ENCODE assay signal across 8 mouse cellular contexts in the genomic region with DNA sequence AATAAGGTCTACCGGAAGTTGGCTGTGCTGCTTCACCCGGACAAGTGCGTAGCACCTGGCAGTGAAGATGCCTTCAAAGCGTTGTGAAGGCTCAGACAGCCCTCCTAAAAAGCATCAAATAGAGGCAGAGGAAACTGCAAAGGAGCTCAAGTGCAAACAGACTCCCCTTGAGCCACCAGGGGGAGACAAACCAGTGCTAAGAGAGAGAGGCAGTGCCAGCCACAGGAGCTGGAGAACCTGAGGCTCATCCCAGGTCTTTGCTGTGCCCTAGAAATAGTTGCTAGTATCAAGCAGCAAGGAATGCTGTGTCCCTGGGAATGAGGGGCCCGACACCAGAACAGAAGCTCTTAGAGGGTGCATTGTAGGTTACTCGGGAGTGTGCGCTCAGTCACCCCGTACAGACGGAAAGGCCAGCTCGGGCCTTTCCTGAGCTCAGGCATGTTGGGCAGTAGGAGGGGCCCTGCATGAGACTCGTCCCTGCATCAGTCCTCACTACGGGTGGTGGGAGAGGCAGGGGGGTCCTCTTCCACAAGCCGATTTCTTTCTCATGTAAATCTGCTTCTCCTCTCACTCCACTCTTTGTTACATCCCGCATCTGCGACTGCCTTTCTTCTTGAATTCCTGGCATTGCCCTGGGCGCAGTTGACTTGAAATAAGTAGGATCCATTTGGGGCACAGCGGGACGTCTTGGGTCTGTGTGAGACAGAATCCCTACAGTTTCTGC. TPM values are rescaled to one million over a fixed set of nuclear protein-coding genes. Genes with fewer than 3 reads are reported as not detected.
DNase-seq lines count a peak whose midpoint lies in the region; TF ChIP-seq lines count a peak whose summit lies in the region.

No protein-coding gene starts in this region.

- H3K36me3 ChIP-seq in E14TG2a.4 (ENCODE audit: insufficient read depth, low read length), result no peaks in the 10 kb centered on the region
- H3K36me3 ChIP-seq in forebrain, embryonic 10.5 days (replicated peaks), result no peaks in the 10 kb centered on the region

- peak overlapping the region; percentile 62 for H3K27ac ChIP-seq in forebrain, embryonic 10.5 days

- intact Hi-C loops in heart, postnatal 36 days (cut with DNase I), result loop anchor here (1.0 to 5.0 kb wide), 3 partner anchors 63 to 143 kb away; no protein-coding TSS in a partner anchor

- peaks cover 38% of the 10 kb centered on the region for H3K4me1 ChIP-seq in E14TG2a.4 (replicated peaks; ENCODE audit: low read depth, low read length)
- peaks cover 11% of the 10 kb centered on the region for H3K4me1 ChIP-seq in forebrain, embryonic 10.5 days
- no peaks in the 10 kb centered on the region for H3K4me1 ChIP-seq in lung, adult 2 months (ENCODE audit: control insufficient read depth, insufficient read depth, low read length)

- DNase-seq in c-Kit-positive CD71-negative TER-119-negative erythroid progenitor cells, embryonic 14.5 days (ENCODE audit: low read depth), result peak; percentile 57
- peak; percentile 78 for DNase-seq in forebrain, embryonic 10.5 days (ENCODE audit: extremely low spot score, low spot score)
- DNase-seq in heart, postnatal 36 days, result peak; percentile 41 to 63
- DNase-seq in layer of hippocampus, adult 18-20 months (ENCODE audit: low spot score in 2 of 2), result peak; percentile 59 to 83
- DNase-seq in lung, adult 2 months, result peak; percentile 51
- DNase-seq in ovary, adult 18-20 months (ENCODE audit: low spot score), result peak; percentile 15
- DNase-seq in thymus, adult 18-20 months, result peak; percentile 34 to 61

- H3K4me3 ChIP-seq in E14TG2a.4 (replicated peaks; ENCODE audit: low read length), result peak overlapping the region; percentile 45
- H3K4me3 ChIP-seq in forebrain, embryonic 10.5 days, result peak overlapping the region; percentile 44
- H3K4me3 ChIP-seq in lung, adult 2 months (replicated peaks; ENCODE audit: extremely low read depth, low read depth, low read length), result no peak overlapping the region

- WGBS in forebrain, embryonic 10.5 days, result 12% methylated on average over 18 of the region's 18 CpGs
- WGBS in lung, adult 2 months, result 31% methylated on average over 18 of the region's 18 CpGs

- peak; percentile 79 for TF ChIP-seq CTCF in E14TG2a.4 (conservative IDR thresholded peaks at IDR 0.05; ENCODE audit: low read length)
- peak; percentile 74 for TF ChIP-seq CTCF in lung, adult 2 months (IDR thresholded peaks at IDR 0.05; ENCODE audit: insufficient read depth, low read length)

- no peak for TF ChIP-seq POLR2A in lung, adult 2 months (IDR thresholded peaks at IDR 0.05; ENCODE audit: borderline replicate concordance, extremely low read depth, low read depth, low read length)

- H3K27me3 ChIP-seq in E14TG2a.4 (ENCODE audit: insufficient read depth, low read length), result peaks cover 3% of the 10 kb centered on the region; the same call in 1 of the 2 replicates
- no peaks in the 10 kb centered on the region for H3K27me3 ChIP-seq in forebrain, embryonic 10.5 days (ENCODE audit: poor library complexity, severe bottlenecking)

- H3K9me3 ChIP-seq in E14TG2a.4 (ENCODE audit: low read length), result peaks cover 11% of the 10 kb centered on the region
- peaks cover 7% of the 10 kb centered on the region; the same call in 1 of the 2 replicates for H3K9me3 ChIP-seq in forebrain, embryonic 10.5 days

RNA-seq across cellular contexts. Expression of a gene that starts 34.3 kb away (rescaled TPM):
- polyA plus RNA-seq in forebrain, embryonic 10.5 days (2016; fragmentation: Nextera tagmentation; extraction: Ambion mirVana), result 68.9 and 74.9 TPM in 2 replicates
- 10 to 100 TPM; 42.1 to 48.1 TPM for total RNA-seq in heart, postnatal 36 days (2021)
- 10 to 100 TPM; 44.9 to 46.4 TPM for total RNA-seq in layer of hippocampus, adult 18-20 months (2021)
- 4.7 and 8.4 TPM in 2 replicates for polyA plus RNA-seq in lung, adult 2 months (2012; rRNA removed)

Comparison
In these comparisons a context has a peak if more than half of its experiments do, and no peak if none do; other contexts are left out.
1. DNase-seq: peak in every context shown above with its lines; median percentile 78 in forebrain, embryonic 10.5 days; 71 in layer of hippocampus, adult 18-20 months; 57 in c-Kit-positive CD71-negative TER-119-negative erythroid progenitor cells, embryonic 14.5 days; 52 in heart, postnatal 36 days; 51 in lung, adult 2 months; 48 in thymus, adult 18-20 months; 15 in ovary, adult 18-20 months.